Mouse (Mus musculus): Measurements from ENCODE around the gene Lemd1. TPM values are rescaled to one million over a fixed set of nuclear protein-coding genes. Genes with fewer than 3 reads are reported as not detected.

Lemd1 gene
- polyA plus RNA-seq, 1 experiment from 2014 or later = not detected

GRCm38 (mm10) chr1:132206828-132207227, 15.6 kb downstream of the Lemd1 start:
- no peaks in the 10 kb centered on the region for H3K9me3 ChIP-seq (ENCODE audit: control insufficient read depth, low read length)
- 85% methylated on average over 3 of the region's 3 CpGs for WGBS
- H3K27ac ChIP-seq (ENCODE audit: low read length) = no peak overlapping the region
- H3K36me3 ChIP-seq (ENCODE audit: control insufficient read depth, insufficient read depth, low read length) = no peaks in the 10 kb centered on the region
- no peak overlapping the region for H3K9ac ChIP-seq (ENCODE audit: low read depth, low read length)
- ATAC-seq = no peak
- no peak overlapping the region for H3K4me2 ChIP-seq (ENCODE audit: low read depth, low read length)
- H3K4me3 ChIP-seq (ENCODE audit: low read length) = no peak overlapping the region
- H3K4me1 ChIP-seq (ENCODE audit: control insufficient read depth, insufficient read depth, low read length) = no peaks in the 10 kb centered on the region
- peaks cover 12% of the 10 kb centered on the region; the same call in 1 of the 2 replicates for H3K27me3 ChIP-seq (replicated peaks; ENCODE audit: control insufficient read depth, insufficient read depth, low read length)

GRCm38 (mm10) chr1:132208154-132208553, 16.9 kb downstream of the Lemd1 start:
- Histone ChIP-seq H3K9me3 (ENCODE audit: control insufficient read depth, low read length) (no peaks in the 10 kb centered on the region), H3K36me3 (ENCODE audit: control insufficient read depth, insufficient read depth, low read length) (no peaks in the 10 kb centered on the region), H3K4me3 (ENCODE audit: low read length) (no peak overlapping the region), H3K27ac (ENCODE audit: low read length) (no peak overlapping the region), H3K27me3 (replicated peaks; ENCODE audit: control insufficient read depth, insufficient read depth, low read length) (peaks cover 11% of the 10 kb centered on the region; the same call in 1 of the 2 replicates), H3K4me1 (ENCODE audit: control insufficient read depth, insufficient read depth, low read length) (no peaks in the 10 kb centered on the region), H3K4me2 (ENCODE audit: low read depth, low read length) (no peak overlapping the region), H3K9ac (ENCODE audit: low read depth, low read length) (no peak overlapping the region)
- WGBS = 19% methylated on average over 3 of the region's 4 CpGs
- no peak for ATAC-seq

GRCm38 (mm10) chr1:132209400-132209799, 18.2 kb downstream of the Lemd1 start:
- WGBS = 56% methylated on average over 10 of the region's 10 CpGs
- Histone ChIP-seq H3K36me3 (ENCODE audit: control insufficient read depth, insufficient read depth, low read length) (no peaks in the 10 kb centered on the region), H3K27ac (ENCODE audit: low read length) (no peak overlapping the region), H3K9ac (ENCODE audit: low read depth, low read length) (no peak overlapping the region), H3K4me2 (ENCODE audit: low read depth, low read length) (no peak overlapping the region), H3K4me1 (ENCODE audit: control insufficient read depth, insufficient read depth, low read length) (no peaks in the 10 kb centered on the region), H3K4me3 (ENCODE audit: low read length) (no peak overlapping the region), H3K9me3 (ENCODE audit: control insufficient read depth, low read length) (no peaks in the 10 kb centered on the region), H3K27me3 (replicated peaks; ENCODE audit: control insufficient read depth, insufficient read depth, low read length) (peaks cover 11% of the 10 kb centered on the region; the same call in 1 of the 2 replicates)
- no peak for ATAC-seq

GRCm38 (mm10) chr1:132210922-132211321, 19.7 kb downstream of the Lemd1 start:
- no peak overlapping the region for H3K4me2 ChIP-seq (ENCODE audit: low read depth, low read length)
- no peak for ATAC-seq
- no peaks in the 10 kb centered on the region for H3K4me1 ChIP-seq (ENCODE audit: control insufficient read depth, insufficient read depth, low read length)
- 21% methylated on average over 7 of the region's 7 CpGs for WGBS
- no peaks in the 10 kb centered on the region for H3K9me3 ChIP-seq (ENCODE audit: control insufficient read depth, low read length)
- no peak overlapping the region for H3K9ac ChIP-seq (ENCODE audit: low read depth, low read length)
- no peak overlapping the region for H3K4me3 ChIP-seq (ENCODE audit: low read length)
- no peaks in the 10 kb centered on the region for H3K36me3 ChIP-seq (ENCODE audit: control insufficient read depth, insufficient read depth, low read length)
- H3K27me3 ChIP-seq (replicated peaks; ENCODE audit: control insufficient read depth, insufficient read depth, low read length) = peaks cover 11% of the 10 kb centered on the region; the same call in 1 of the 2 replicates
- no peak overlapping the region for H3K27ac ChIP-seq (ENCODE audit: low read length)

GRCm38 (mm10) chr1:132211672-132212071, 20.4 kb downstream of the Lemd1 start:
- ATAC-seq = no peak
- no peak overlapping the region; the same call in 1 of the 2 replicates for H3K4me2 ChIP-seq (ENCODE audit: low read depth, low read length)
- H3K9ac ChIP-seq (ENCODE audit: low read depth, low read length) = no peak overlapping the region
- no peak overlapping the region for H3K4me3 ChIP-seq (ENCODE audit: low read length)
- 39% methylated on average over 12 of the region's 12 CpGs for WGBS
- H3K27ac ChIP-seq (ENCODE audit: low read length) = no peak overlapping the region
- H3K9me3 ChIP-seq (ENCODE audit: control insufficient read depth, low read length) = no peaks in the 10 kb centered on the region
- H3K4me1 ChIP-seq (ENCODE audit: control insufficient read depth, insufficient read depth, low read length) = no peaks in the 10 kb centered on the region
- no peaks in the 10 kb centered on the region for H3K36me3 ChIP-seq (ENCODE audit: control insufficient read depth, insufficient read depth, low read length)
- peaks cover 11% of the 10 kb centered on the region; the same call in 1 of the 2 replicates for H3K27me3 ChIP-seq (replicated peaks; ENCODE audit: control insufficient read depth, insufficient read depth, low read length)

- no peak overlapping the region for H3K9ac ChIP-seq (ENCODE audit: low read depth, low read length)
- H3K4me3 ChIP-seq (ENCODE audit: low read length) = peak overlapping the region; percentile 36
- H3K4me2 ChIP-seq (ENCODE audit: low read depth, low read length) = peak overlapping the region; percentile 49
- ATAC-seq = no peak; the same call in 1 of the 2 replicates
- 4% methylated on average over 20 of the region's 20 CpGs for WGBS
- no peak overlapping the region for H3K27ac ChIP-seq (ENCODE audit: low read length)
- H3K36me3 ChIP-seq (ENCODE audit: control insufficient read depth, insufficient read depth, low read length) = no peaks in the 10 kb centered on the region
- no peaks in the 10 kb centered on the region for H3K4me1 ChIP-seq (ENCODE audit: control insufficient read depth, insufficient read depth, low read length)
- peaks cover 11% of the 10 kb centered on the region; the same call in 1 of the 2 replicates for H3K27me3 ChIP-seq (replicated peaks; ENCODE audit: control insufficient read depth, insufficient read depth, low read length)
- H3K9me3 ChIP-seq (ENCODE audit: control insufficient read depth, low read length) = no peaks in the 10 kb centered on the region
Observed at GRCm38 (mm10) chr1:132212218-132212617, 21.0 kb downstream of the Lemd1 start.

- Histone ChIP-seq H3K27ac (ENCODE audit: low read length) (no peak overlapping the region), H3K4me3 (ENCODE audit: low read length) (no peak overlapping the region), H3K9me3 (ENCODE audit: control insufficient read depth, low read length) (no peaks in the 10 kb centered on the region), H3K9ac (ENCODE audit: low read depth, low read length) (no peak overlapping the region), H3K4me1 (ENCODE audit: control insufficient read depth, insufficient read depth, low read length) (no peaks in the 10 kb centered on the region), H3K4me2 (ENCODE audit: low read depth, low read length) (no peak overlapping the region), H3K27me3 (replicated peaks; ENCODE audit: control insufficient read depth, insufficient read depth, low read length) (peaks cover 10% of the 10 kb centered on the region; the same call in 1 of the 2 replicates), H3K36me3 (ENCODE audit: control insufficient read depth, insufficient read depth, low read length) (no peaks in the 10 kb centered on the region)
- WGBS = 38% methylated on average over 6 of the region's 6 CpGs
- ATAC-seq = no peak
Observed at GRCm38 (mm10) chr1:132213076-132213475, 21.8 kb downstream of the Lemd1 start.

GRCm38 (mm10) chr1:132216276-132216675, 25.0 kb downstream of the Lemd1 start:
- Histone ChIP-seq H3K9me3 (ENCODE audit: control insufficient read depth, low read length) (no peaks in the 10 kb centered on the region), H3K36me3 (ENCODE audit: control insufficient read depth, insufficient read depth, low read length) (no peaks in the 10 kb centered on the region), H3K4me1 (ENCODE audit: control insufficient read depth, insufficient read depth, low read length) (no peaks in the 10 kb centered on the region), H3K27ac (ENCODE audit: low read length) (no peak overlapping the region), H3K4me2 (ENCODE audit: low read depth, low read length) (no peak overlapping the region), H3K27me3 (replicated peaks; ENCODE audit: control insufficient read depth, insufficient read depth, low read length) (peaks cover under 1% of the 10 kb centered on the region; the same call in 1 of the 2 replicates), H3K9ac (ENCODE audit: low read depth, low read length) (no peak overlapping the region), H3K4me3 (ENCODE audit: low read length) (no peak overlapping the region)
- no peak for ATAC-seq
- WGBS = 68% methylated on average over 3 of the region's 3 CpGs

- no peak for ATAC-seq
- Histone ChIP-seq H3K4me1 (ENCODE audit: control insufficient read depth, insufficient read depth, low read length) (no peaks in the 10 kb centered on the region), H3K9me3 (ENCODE audit: control insufficient read depth, low read length) (no peaks in the 10 kb centered on the region), H3K27me3 (replicated peaks; ENCODE audit: control insufficient read depth, insufficient read depth, low read length) (no peaks in the 10 kb centered on the region), H3K36me3 (ENCODE audit: control insufficient read depth, insufficient read depth, low read length) (no peaks in the 10 kb centered on the region), H3K9ac (ENCODE audit: low read depth, low read length) (no peak overlapping the region), H3K27ac (ENCODE audit: low read length) (no peak overlapping the region), H3K4me3 (ENCODE audit: low read length) (no peak overlapping the region), H3K4me2 (ENCODE audit: low read depth, low read length) (no peak overlapping the region)
- WGBS = 45% methylated on average over 2 of the region's 2 CpGs
Observed at GRCm38 (mm10) chr1:132221627-132222026, 30.4 kb downstream of the Lemd1 start.

GRCm38 (mm10) chr1:132222166-132222565, 30.9 kb downstream of the Lemd1 start:
- WGBS = 30% methylated on average over 6 of the region's 6 CpGs
- Histone ChIP-seq H3K4me1 (ENCODE audit: control insufficient read depth, insufficient read depth, low read length) (no peaks in the 10 kb centered on the region), H3K9me3 (ENCODE audit: control insufficient read depth, low read length) (no peaks in the 10 kb centered on the region), H3K4me2 (ENCODE audit: low read depth, low read length) (no peak overlapping the region), H3K27me3 (replicated peaks; ENCODE audit: control insufficient read depth, insufficient read depth, low read length) (no peaks in the 10 kb centered on the region), H3K36me3 (ENCODE audit: control insufficient read depth, insufficient read depth, low read length) (no peaks in the 10 kb centered on the region), H3K4me3 (ENCODE audit: low read length) (no peak overlapping the region), H3K9ac (ENCODE audit: low read depth, low read length) (no peak overlapping the region), H3K27ac (ENCODE audit: low read length) (no peak overlapping the region)
- no peak for ATAC-seq

Measured in intestine, embryonic 16.5 days (tissue).